ENCODE assay signal across 14 mouse cellular contexts in genomic region chr5:116029071-116029470, GRCm38 (mm10). TPM values are rescaled to one million over a fixed set of nuclear protein-coding genes. Genes with fewer than 3 reads are reported as not detected.
DNase-seq lines count a peak whose midpoint lies in the region; ATAC-seq and TF ChIP-seq lines count a peak whose summit lies in the region.
"Had no signal": no experiment of that assay in that cellular context is flagged by ENCODE, and none has a peak within 500 bp of the region (broad histone marks: within the 10 kb centered on the region; RNA-seq: fewer than 3 reads in every experiment).

No protein-coding gene starts in this region.

- WGBS in limb, embryonic 13.5 days: 66% methylated on average over 7 of the region's 7 CpGs
- 66% methylated on average over 7 of the region's 7 CpGs for WGBS in limb, embryonic 10.5 days
- WGBS in intestine, postnatal 0 days: 54% methylated on average over 7 of the region's 7 CpGs

- ATAC-seq in limb, embryonic 13.5 days (ENCODE audit: low FRiP score, low read depth): no peak
- ATAC-seq in megakaryocyte, adult 5-6 weeks (ENCODE audit: poor library complexity, severe bottlenecking): peak; percentile 39
- no peak for ATAC-seq in intestine, postnatal 0 days
- ATAC-seq: midbrain, embryonic 13.5 days had no signal

- H3K27me3 ChIP-seq in limb, embryonic 13.5 days: peaks cover 11% of the 10 kb centered on the region
- peaks cover 11% of the 10 kb centered on the region; the same call in 1 of the 2 replicates for H3K27me3 ChIP-seq in limb, embryonic 10.5 days (ENCODE audit: low read depth, poor library complexity, severe bottlenecking)
- peaks cover 4% of the 10 kb centered on the region; the same call in 1 of the 2 replicates for H3K27me3 ChIP-seq in erythroblast, embryonic 14.5 days (ENCODE audit: control insufficient read depth)
- no peaks in the 10 kb centered on the region for H3K27me3 ChIP-seq in intestine, postnatal 0 days (replicated peaks; ENCODE audit: control insufficient read depth, insufficient read depth, low read length)
- H3K27me3 ChIP-seq: limb, embryonic 15.5 days had no signal

- no peaks in the 10 kb centered on the region for H3K9me3 ChIP-seq in limb, embryonic 13.5 days
- no peaks in the 10 kb centered on the region for H3K9me3 ChIP-seq in limb, embryonic 10.5 days (replicated peaks)
- no peaks in the 10 kb centered on the region for H3K9me3 ChIP-seq in erythroblast, embryonic 14.5 days (ENCODE audit: control insufficient read depth, low read length)
- H3K9me3 ChIP-seq in intestine, postnatal 0 days (ENCODE audit: control insufficient read depth): no peaks in the 10 kb centered on the region
- H3K9me3 ChIP-seq: embryonic facial prominence, embryonic 12.5 days; limb, embryonic 15.5 days; midbrain, embryonic 13.5 days had no signal

- H3K4me2 ChIP-seq in limb, embryonic 13.5 days (replicated peaks): no peak overlapping the region
- no peak overlapping the region for H3K4me2 ChIP-seq in intestine, postnatal 0 days (replicated peaks; ENCODE audit: low read depth)
- H3K4me2 ChIP-seq: embryonic facial prominence, embryonic 12.5 days; limb, embryonic 15.5 days; midbrain, embryonic 13.5 days had no signal

- H3K27ac ChIP-seq in limb, embryonic 13.5 days: no peak overlapping the region
- H3K27ac ChIP-seq in limb, embryonic 10.5 days: no peak overlapping the region
- no peak overlapping the region for H3K27ac ChIP-seq in intestine, postnatal 0 days (ENCODE audit: low read depth, low read length)
- H3K27ac ChIP-seq: embryonic facial prominence, embryonic 12.5 days; limb, embryonic 15.5 days; midbrain, embryonic 13.5 days had no signal

- DNase-seq in limb, embryonic 10.5 days (ENCODE audit: low spot score): no peak
- DNase-seq in thymus, postnatal 4 days: peak; percentile 74
- DNase-seq in kidney, adult 11 months: no peak
- DNase-seq in left cerebral cortex, adult 18-20 months (ENCODE audit: low spot score in 2 of 2): no peak
- DNase-seq: heart, postnatal 14 days; kidney, adult 8-10 months had no signal

- H3K36me3 ChIP-seq in limb, embryonic 13.5 days: no peaks in the 10 kb centered on the region
- H3K36me3 ChIP-seq in limb, embryonic 10.5 days: no peaks in the 10 kb centered on the region
- peaks cover 2% of the 10 kb centered on the region; the same call in 1 of the 2 replicates for H3K36me3 ChIP-seq in erythroblast, embryonic 14.5 days (ENCODE audit: control insufficient read depth)
- H3K36me3 ChIP-seq in intestine, postnatal 0 days (ENCODE audit: control insufficient read depth, insufficient read depth): no peaks in the 10 kb centered on the region
- H3K36me3 ChIP-seq: embryonic facial prominence, embryonic 12.5 days; limb, embryonic 15.5 days; midbrain, embryonic 13.5 days had no signal

- no peak overlapping the region for H3K4me3 ChIP-seq in limb, embryonic 13.5 days
- H3K4me3 ChIP-seq in limb, embryonic 10.5 days: no peak overlapping the region
- peak overlapping the region; percentile 17 for H3K4me3 ChIP-seq in erythroblast, embryonic 14.5 days (replicated peaks)
- no peak overlapping the region for H3K4me3 ChIP-seq in intestine, postnatal 0 days (ENCODE audit: low read depth, low read length)
- H3K4me3 ChIP-seq: embryonic facial prominence, embryonic 12.5 days; limb, embryonic 15.5 days; midbrain, embryonic 13.5 days had no signal

- TF ChIP-seq CTCF in intestine, postnatal 0 days (IDR thresholded peaks at IDR 0.05; ENCODE audit: low read depth): no peak

- no peaks in the 10 kb centered on the region for H3K4me1 ChIP-seq in limb, embryonic 13.5 days
- peaks cover 10% of the 10 kb centered on the region for H3K4me1 ChIP-seq in limb, embryonic 10.5 days
- peaks cover 70% of the 10 kb centered on the region for H3K4me1 ChIP-seq in erythroblast, embryonic 14.5 days (ENCODE audit: control insufficient read depth)
- H3K4me1 ChIP-seq in intestine, postnatal 0 days (replicated peaks; ENCODE audit: control insufficient read depth, insufficient read depth, low read length): no peaks in the 10 kb centered on the region

- H3K9ac ChIP-seq in limb, embryonic 13.5 days: 0 out of 2 replicates have a peak overlapping the region, but pooled peaks have one; percentile 14
- H3K9ac ChIP-seq in intestine, postnatal 0 days (ENCODE audit: low read depth, low read length): no peak overlapping the region
- H3K9ac ChIP-seq: embryonic facial prominence, embryonic 12.5 days; limb, embryonic 15.5 days; midbrain, embryonic 13.5 days had no signal

RNA-seq across cellular contexts. Expression of gene Prkab1, which starts 4.8 kb away (rescaled TPM):
- 69.9 and 72.6 TPM in 2 replicates for polyA plus RNA-seq in limb, embryonic 13.5 days (2015; fragmentation: Nextera tagmentation; extraction: Ambion mirVana)
- polyA plus RNA-seq in limb, embryonic 10.5 days (2016; fragmentation: Nextera tagmentation; extraction: Ambion mirVana): 84.0 and 84.8 TPM in 2 replicates
- polyA plus RNA-seq in erythroblast, embryonic 14.5 days (2012): 46.1 and 68.5 TPM in 2 replicates
- total RNA-seq in megakaryocyte, adult 5-6 weeks (2015): 56.7 and 62.7 TPM in 2 replicates
- 27.1 and 29.2 TPM in 2 replicates for total RNA-seq in megakaryocyte, adult 5-6 weeks (2017)
- 77.8 and 80.6 TPM in 2 replicates for polyA plus RNA-seq in intestine, postnatal 0 days (2015; fragmentation: Nextera tagmentation; extraction: Ambion mirVana)
- total RNA-seq in left cerebral cortex, adult 18-20 months (2021): 10 to 100 TPM; 18.5 to 24.9 TPM

RNA-seq across cellular contexts. Expression of gene Tmem233, which starts 54.0 kb away (rescaled TPM):
- not detected in 2 replicates for polyA plus RNA-seq in limb, embryonic 13.5 days (2015; fragmentation: Nextera tagmentation; extraction: Ambion mirVana)
- polyA plus RNA-seq in limb, embryonic 10.5 days (2016; fragmentation: Nextera tagmentation; extraction: Ambion mirVana): not detected in 2 replicates
- not detected in 2 replicates for polyA plus RNA-seq in erythroblast, embryonic 14.5 days (2012)
- not detected in 2 replicates for total RNA-seq in megakaryocyte, adult 5-6 weeks (2015)
- total RNA-seq in megakaryocyte, adult 5-6 weeks (2017): not detected in 2 replicates
- not detected in 2 replicates for polyA plus RNA-seq in intestine, postnatal 0 days (2015; fragmentation: Nextera tagmentation; extraction: Ambion mirVana)
- not detected for total RNA-seq in left cerebral cortex, adult 18-20 months (2021)
- total RNA-seq: heart, postnatal 14 days had no signal
- polyA plus RNA-seq: embryonic facial prominence, embryonic 12.5 days; midbrain, embryonic 13.5 days; small intestine, adult 2 months had no signal
